Mouse (Mus musculus) embryonic facial prominence, embryonic 14.5 days (tissue): ENCODE results near the gene Npat. TPM values are rescaled to one million over a fixed set of nuclear protein-coding genes. Genes with fewer than 3 reads are reported as not detected.

ENCODE experiments used
- ATAC-seq: fragments of 200-750 bp; cut with Nextera tagmentation; 2 replicates; pipeline ENCODE4 v1.8.0; 2017; ENCODE audit warnings: low read depth, moderate number of reproducible peaks, moderate TSS enrichment
- DNase-seq: peaks from one replicate; pipeline ENCODE4 v3.0.0-alpha.2; 2015; ENCODE audit warnings: low spot score
- H3K27ac ChIP-seq: fragments of 300-500 bp; sonication (generic); replicated peaks from 2 replicates; pipeline ENCODE4 v1.5.1; 2014; ENCODE audit warnings: low read depth, mild to moderate bottlenecking, low read length, moderate library complexity
- H3K27me3 ChIP-seq: fragments of 300-500 bp; sonication (generic); replicated peaks from 2 replicates; pipeline ENCODE4 v1.6.1; 2014; ENCODE audit warnings: low read length; ENCODE audit not compliant: control insufficient read depth, insufficient read depth
- H3K36me3 ChIP-seq: fragments of 300-500 bp; sonication (generic); 2 replicates; pipeline ENCODE4 v1.6.1; 2014; ENCODE audit warnings: low read length, mixed read lengths; ENCODE audit not compliant: control insufficient read depth, insufficient read depth
- H3K4me1 ChIP-seq: fragments of 300-500 bp; sonication (generic); 2 replicates; pipeline ENCODE4 v1.6.1; 2014; ENCODE audit warnings: antibody characterized with exemption, low read length; ENCODE audit not compliant: control insufficient read depth, insufficient read depth
- H3K4me2 ChIP-seq: fragments of 300-500 bp; sonication (generic); 2 replicates; pipeline ENCODE4 v1.6.1; 2014; ENCODE audit warnings: low read depth, mild to moderate bottlenecking, low read length, moderate library complexity, mixed read lengths
- H3K4me3 ChIP-seq: fragments of 300-500 bp; sonication (generic); 2 replicates; pipeline ENCODE4 v1.5.1; 2014; ENCODE audit warnings: low read depth, mild to moderate bottlenecking, low read length
- H3K9ac ChIP-seq: fragments of 300-500 bp; sonication (generic); 2 replicates; pipeline ENCODE4 v1.6.1; 2014; ENCODE audit warnings: low read depth, mild to moderate bottlenecking, low read length, moderate library complexity, mixed read lengths
- H3K9me3 ChIP-seq: fragments of 300-500 bp; sonication (generic); 2 replicates; pipeline ENCODE4 v1.6.1; 2016; ENCODE audit warnings: low read length; ENCODE audit not compliant: control insufficient read depth
- WGBS: fragments of 180-500 bp; shearing (Covaris S2); extraction: QIAGEN DNeasy Blood & Tissue Kit; methylation state at CpG from one replicate; pipeline ENCODE4 v1.1.7; 2014; 5-methylcytosine and 5-hydroxymethylcytosine counted together
- polyA plus RNA-seq: library from polyadenylated mRNA; unstranded; fragments of >200 nt; fragmentation: Nextera tagmentation; extraction: Ambion mirVana; gene quantifications from 2 replicates; pipeline ENCODE4 v1.2.1, GENCODE M21; 2014

The Npat gene
- polyA plus RNA-seq, result 20.6 and 22.6 TPM in 2 replicates

DNA sequence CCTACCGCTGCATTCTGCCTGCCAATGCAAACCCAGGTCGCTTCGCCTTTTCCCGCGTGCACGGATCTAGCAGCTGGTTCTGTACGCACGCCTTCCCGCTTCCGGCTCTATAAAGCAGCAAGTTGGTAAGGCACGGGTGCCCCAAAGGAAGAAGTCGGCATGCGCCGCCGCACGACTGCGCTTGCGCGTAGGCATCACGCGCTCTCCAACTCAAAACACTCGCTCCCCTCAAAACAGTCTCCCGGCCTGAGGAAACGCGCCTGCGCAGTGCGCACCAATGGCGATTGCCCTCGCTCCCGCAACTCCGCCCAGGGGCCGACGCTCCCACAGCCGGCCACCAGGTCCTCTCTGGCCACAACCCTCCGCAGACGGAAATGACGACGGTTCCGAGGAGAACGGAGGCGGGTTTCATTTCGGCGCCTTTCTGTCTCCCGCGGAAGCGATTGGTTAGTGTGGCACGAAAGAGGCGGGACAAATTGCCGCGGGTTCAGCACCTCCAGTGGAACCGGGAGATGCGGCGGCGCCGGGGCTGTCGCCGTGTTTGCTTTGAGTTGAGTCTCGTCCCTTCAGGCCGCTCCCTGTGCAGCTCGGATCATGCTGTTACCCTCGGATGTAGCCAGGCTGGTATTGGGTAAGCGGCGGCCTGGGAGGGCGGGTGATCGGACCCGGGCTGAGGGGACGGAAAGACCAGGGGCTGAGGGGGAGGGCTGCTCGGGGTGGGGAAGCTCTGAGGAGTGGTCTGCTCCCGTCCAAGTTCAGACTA lies at the start of gene Npat, which contains the start of gene Atm:
Npat (plus strand) TSS at position 490 of the 763 bp plus-strand sequence.
Atm (minus strand) TSS at position 183 of the 763 bp plus-strand sequence.
- Histone ChIP-seq H3K9ac (peak within 1 kb of the TSS; percentile 84), H3K27me3 (no peaks in the 10 kb centered on the region), H3K9me3 (no peaks in the 10 kb centered on the region), H3K4me2 (peak within 1 kb of the TSS; percentile 86), H3K27ac (peak within 1 kb of the TSS; percentile 83), H3K4me1 (peaks cover 14% of the 10 kb centered on the region), H3K4me3 (peak within 1 kb of the TSS; percentile 80), H3K36me3 (peaks cover 1% of the 10 kb centered on the region)
- WGBS, result under 1% methylated on average over 53 of the region's 69 CpGs
- ATAC-seq (peak; percentile 99), DNase-seq (peak; percentile 99)

DNA sequence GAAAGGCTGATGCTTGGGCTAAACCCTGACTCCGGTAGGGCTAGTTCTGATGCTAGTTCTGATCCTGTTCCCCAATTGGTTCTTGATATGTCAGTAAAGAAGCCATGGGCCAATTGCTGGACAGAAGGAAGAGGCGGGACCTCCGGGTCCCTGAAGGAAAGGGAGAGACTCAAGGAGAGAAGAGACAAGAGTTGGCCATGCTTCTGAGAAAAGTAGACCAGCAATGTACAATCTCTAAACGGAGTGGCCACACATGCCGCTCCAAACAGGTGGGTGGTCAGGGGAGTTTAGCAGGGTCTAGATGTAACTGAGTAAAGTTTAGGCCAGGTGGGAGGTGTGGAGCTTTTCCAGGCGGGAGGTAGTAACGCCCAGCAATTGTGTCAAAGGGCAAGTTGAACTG lies 28.8 kb upstream of the Npat start:
- DNase-seq, result no peak
- Histone ChIP-seq H3K4me1 (no peaks in the 10 kb centered on the region), H3K4me3 (no peak overlapping the region), H3K36me3 (peaks cover 56% of the 10 kb centered on the region), H3K27me3 (no peaks in the 10 kb centered on the region), H3K9ac (no peak overlapping the region), H3K27ac (no peak overlapping the region), H3K4me2 (no peak overlapping the region), H3K9me3 (no peaks in the 10 kb centered on the region)
- WGBS, result 92% methylated on average over 7 of the region's 7 CpGs
- no peak for ATAC-seq

DNA sequence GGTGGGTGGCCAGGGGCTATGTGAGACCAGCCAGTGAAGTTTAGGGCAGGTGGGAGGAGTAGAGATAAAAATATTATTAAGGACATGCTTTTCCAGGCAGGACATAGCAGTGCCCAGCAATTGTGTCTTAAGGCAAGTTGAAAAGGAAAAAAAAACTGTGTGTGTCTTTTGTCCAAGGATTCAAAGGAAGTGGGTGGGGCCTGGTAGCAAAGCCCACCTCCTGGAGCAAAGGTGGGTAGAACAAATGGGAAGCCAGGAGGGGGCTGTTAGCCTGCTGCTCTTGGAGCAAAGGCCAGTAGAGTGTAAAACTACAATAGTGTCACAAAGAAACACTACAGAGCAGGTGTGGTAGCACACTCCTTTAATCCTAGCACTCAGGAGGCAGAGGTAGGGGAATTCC lies 22.8 kb upstream of the Npat start:
- Histone ChIP-seq H3K27ac (no peak overlapping the region), H3K4me2 (no peak overlapping the region), H3K4me3 (no peak overlapping the region), H3K27me3 (no peaks in the 10 kb centered on the region), H3K9me3 (no peaks in the 10 kb centered on the region), H3K9ac (no peak overlapping the region), H3K4me1 (no peaks in the 10 kb centered on the region), H3K36me3 (peaks cover 48% of the 10 kb centered on the region)
- no peak for DNase-seq
- no peak for ATAC-seq

DNA sequence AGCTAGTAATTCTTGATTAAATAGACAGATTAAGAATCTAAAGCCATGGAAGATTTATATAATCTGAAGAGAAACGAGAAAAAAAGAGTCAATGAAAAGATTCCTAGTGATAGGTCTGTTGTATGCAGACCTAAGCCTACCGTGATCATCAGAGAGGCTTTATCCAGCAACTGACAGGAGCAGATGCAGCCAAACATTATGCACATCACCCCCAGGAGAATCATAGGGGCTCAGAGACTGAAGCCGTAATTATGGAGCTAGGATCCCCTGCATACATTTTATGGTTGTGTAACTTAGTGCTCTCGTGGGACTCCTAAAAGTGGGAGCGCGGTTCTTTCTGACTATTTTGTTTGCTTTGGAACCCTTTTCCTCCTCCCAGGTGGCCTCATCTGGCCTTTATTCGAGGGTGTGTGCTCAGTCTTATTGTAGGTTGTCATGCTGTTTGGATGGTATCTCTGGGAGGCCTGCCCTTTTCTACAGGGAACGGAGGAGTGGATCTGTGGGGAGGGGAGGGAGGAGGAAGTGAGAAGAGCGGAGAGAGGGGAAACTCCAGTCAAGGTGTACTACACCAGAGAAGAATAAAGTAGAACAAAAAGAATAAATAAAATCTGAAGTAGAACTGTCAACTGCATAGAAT lies 19.4 kb upstream of the Npat start:
- Histone ChIP-seq H3K36me3 (peaks cover 41% of the 10 kb centered on the region; the same call in 1 of the 2 replicates), H3K4me1 (no peaks in the 10 kb centered on the region), H3K4me3 (no peak overlapping the region), H3K9ac (no peak overlapping the region), H3K4me2 (no peak overlapping the region), H3K9me3 (no peaks in the 10 kb centered on the region), H3K27ac (no peak overlapping the region), H3K27me3 (no peaks in the 10 kb centered on the region)
- DNase-seq, result peak; percentile 18
- no peak for ATAC-seq
- whole genome bisulfite sequencing, result 79% methylated on average over 9 of the region's 9 CpGs

DNA sequence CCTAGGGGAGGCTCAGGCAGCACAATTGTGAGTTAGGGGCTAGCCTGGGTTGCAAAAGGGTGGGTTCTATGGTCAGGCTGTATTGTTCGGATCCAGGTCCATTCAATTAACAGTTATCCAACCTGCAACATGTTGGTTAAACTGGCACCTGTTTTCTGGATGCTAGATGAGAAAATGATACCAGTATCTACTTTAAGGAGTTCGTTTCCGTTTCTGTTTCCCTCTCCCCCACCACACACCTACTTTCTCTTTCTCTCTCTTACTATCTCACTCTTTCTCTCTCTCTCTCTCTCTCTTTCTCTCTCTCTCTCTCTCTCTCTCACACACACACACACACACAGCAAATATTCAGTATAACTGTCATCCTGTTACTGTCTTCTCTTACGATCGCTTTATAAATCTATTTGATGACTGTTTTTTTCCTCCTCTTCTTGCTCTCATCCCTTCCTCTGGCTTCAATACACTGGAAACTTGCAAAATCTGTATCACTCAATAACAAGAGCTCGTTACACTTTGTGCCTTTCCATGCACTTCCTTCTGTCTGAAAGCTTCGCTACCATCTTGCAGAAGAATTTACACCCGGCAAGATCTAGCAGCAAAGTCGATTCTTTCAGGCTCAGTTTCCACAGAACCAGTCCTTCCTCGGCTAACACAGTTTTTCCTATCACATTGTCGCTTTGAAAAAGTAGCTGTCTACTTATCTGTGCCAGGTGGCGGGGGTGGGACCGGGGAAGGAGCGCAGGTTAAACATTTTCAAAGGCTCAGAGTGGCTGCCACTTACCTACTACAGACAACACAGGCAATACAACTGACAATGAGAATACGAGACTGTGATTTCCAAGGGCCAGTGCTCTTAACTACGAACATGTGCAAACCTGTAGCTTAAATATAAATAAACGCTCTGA lies 1.2 kb upstream of the Npat start:
- Histone ChIP-seq H3K27me3 (no peaks in the 10 kb centered on the region), H3K4me2 (peak overlapping the region; percentile 86), H3K27ac (peak overlapping the region; percentile 77; the same call in 1 of the 2 replicates), H3K9me3 (no peaks in the 10 kb centered on the region), H3K4me3 (peak overlapping the region; percentile 80), H3K4me1 (peaks cover 14% of the 10 kb centered on the region), H3K9ac (peak overlapping the region; percentile 66), H3K36me3 (peaks cover 10% of the 10 kb centered on the region)
- DNase-seq (no peak), ATAC-seq (no peak)
- 17% methylated on average over 17 of the region's 17 CpGs for whole genome bisulfite sequencing

DNA sequence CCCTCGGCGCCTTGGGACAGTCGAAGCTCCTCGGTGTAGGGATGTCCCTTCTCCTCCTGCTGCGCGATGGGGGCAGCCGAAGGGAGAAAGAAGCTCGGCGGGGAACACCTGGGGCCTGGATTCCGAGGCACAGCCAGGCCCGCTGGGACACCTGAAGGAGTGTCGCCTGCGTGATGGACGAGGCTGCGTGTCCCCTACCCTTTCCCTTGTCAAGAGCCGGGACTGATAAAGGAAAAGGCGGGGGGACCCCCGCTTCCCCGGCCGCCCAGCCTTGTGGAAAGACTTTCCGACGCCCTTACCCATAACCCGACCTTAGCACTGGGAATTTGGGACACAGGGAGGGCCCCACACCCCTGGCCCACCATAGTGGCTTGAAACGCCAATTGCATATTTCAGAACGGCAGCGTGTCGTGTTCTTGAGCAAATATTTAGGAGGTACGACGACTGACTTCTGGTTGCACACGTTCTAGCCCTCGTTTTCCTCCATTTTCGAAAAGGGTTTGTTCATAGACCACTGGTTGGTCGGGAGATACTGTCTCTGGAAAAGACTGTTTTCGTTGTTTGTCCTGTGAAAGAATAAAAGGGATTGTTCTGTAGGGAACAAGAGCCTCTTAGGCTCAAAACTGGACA lies 604 bp downstream of the Npat start:
- Histone ChIP-seq H3K9me3 (no peaks in the 10 kb centered on the region), H3K4me2 (peak overlapping the region; percentile 65), H3K9ac (peak overlapping the region; percentile 84), H3K4me3 (peak overlapping the region; percentile 80), H3K36me3 (no peaks in the 10 kb centered on the region), H3K27me3 (no peaks in the 10 kb centered on the region), H3K4me1 (peaks cover 14% of the 10 kb centered on the region), H3K27ac (peak overlapping the region; percentile 83)
- ATAC-seq, result no peak
- DNase-seq, result peak; percentile 27
- WGBS, result under 1% methylated on average over 29 of the region's 34 CpGs

DNA sequence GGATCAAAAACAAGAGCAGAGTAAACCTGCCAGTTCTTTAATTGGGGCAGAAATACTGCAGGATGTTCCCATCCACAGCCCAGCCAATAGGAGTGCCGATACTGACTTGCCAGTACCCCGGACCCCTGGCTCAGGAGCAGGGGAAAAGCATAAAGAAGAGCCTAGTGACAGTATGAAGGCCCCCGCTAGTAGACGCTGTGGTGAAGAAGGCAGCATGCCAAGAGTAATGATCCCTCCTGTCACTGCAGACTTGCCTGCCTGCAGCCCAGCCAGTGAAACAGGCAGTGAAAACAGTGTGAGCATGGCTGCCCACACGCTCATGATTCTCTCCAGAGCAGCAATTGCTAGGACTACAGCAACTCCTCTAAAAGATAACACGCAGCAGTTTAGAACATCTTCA lies 33.8 kb downstream of the Npat start:
- no peaks in the 10 kb centered on the region for H3K27me3 ChIP-seq
- H3K4me1 ChIP-seq, result no peaks in the 10 kb centered on the region
- DNase-seq (no peak), ATAC-seq (no peak)
- no peak overlapping the region for H3K27ac ChIP-seq
- no peak overlapping the region for H3K4me2 ChIP-seq
- peaks cover 76% of the 10 kb centered on the region for H3K36me3 ChIP-seq
- H3K9ac ChIP-seq, result no peak overlapping the region
- no peak overlapping the region for H3K4me3 ChIP-seq
- WGBS, result 89% methylated on average over 6 of the region's 6 CpGs
- no peaks in the 10 kb centered on the region for H3K9me3 ChIP-seq
